Mouse (Mus musculus) brain, embryonic 18.5 days (tissue): Measurements from ENCODE around the gene Slc30a9.

ENCODE experiments used
- DNase-seq: peaks from one replicate; pipeline ENCODE4 v3.0.0-alpha.2; 2012; ENCODE audit warnings: low read depth, low spot score

Gene Slc30a9

GRCm38 (mm10) chr5:67306698-67307521, at the start of gene Slc30a9:
Slc30a9 (plus strand) TSS chr5:67306955.
- DNase-seq, result peak; percentile 60

- no peak for DNase-seq
Measured at GRCm38 (mm10) chr5:67258473-67258872, 48.3 kb upstream of the Slc30a9 start.

- no peak for DNase-seq
Measured at GRCm38 (mm10) chr5:67260159-67260530, 46.6 kb upstream of the Slc30a9 start.

- peak; percentile 87 for DNase-seq
Measured at GRCm38 (mm10) chr5:67260531-67261371, 46.0 kb upstream of the Slc30a9 start, which contains the start of gene Tmem33. Tmem33 (plus strand) TSS chr5:67260565.

GRCm38 (mm10) chr5:67262964-67263363, 43.8 kb upstream of the Slc30a9 start:
- no peak for DNase-seq

- no peak for DNase-seq
Measured at GRCm38 (mm10) chr5:67266106-67266505, 40.6 kb upstream of the Slc30a9 start.

- no peak for DNase-seq
Measured at GRCm38 (mm10) chr5:67269309-67269708, 37.4 kb upstream of the Slc30a9 start.

GRCm38 (mm10) chr5:67279407-67279806, 27.3 kb upstream of the Slc30a9 start:
- no peak for DNase-seq

GRCm38 (mm10) chr5:67279840-67280239, 26.9 kb upstream of the Slc30a9 start:
- no peak for DNase-seq

GRCm38 (mm10) chr5:67280400-67280799, 26.4 kb upstream of the Slc30a9 start:
- no peak for DNase-seq

GRCm38 (mm10) chr5:67295029-67295428, 11.7 kb upstream of the Slc30a9 start:
- no peak for DNase-seq

- no peak for DNase-seq
Measured at GRCm38 (mm10) chr5:67295682-67296081, 11.1 kb upstream of the Slc30a9 start.

GRCm38 (mm10) chr5:67296171-67296570, 10.6 kb upstream of the Slc30a9 start:
- DNase-seq, result no peak

- no peak for DNase-seq
Measured at GRCm38 (mm10) chr5:67297026-67297813, 9.5 kb upstream of the Slc30a9 start.

GRCm38 (mm10) chr5:67299847-67300412, 6.8 kb upstream of the Slc30a9 start:
- DNase-seq, result no peak

GRCm38 (mm10) chr5:67300926-67301597, 5.7 kb upstream of the Slc30a9 start:
- no peak for DNase-seq

GRCm38 (mm10) chr5:67301722-67302331, 4.9 kb upstream of the Slc30a9 start:
- no peak for DNase-seq

- DNase-seq, result no peak
Measured at GRCm38 (mm10) chr5:67303816-67304215, 2.9 kb upstream of the Slc30a9 start.

- no peak for DNase-seq
Measured at GRCm38 (mm10) chr5:67307659-67308222, 986 bp downstream of the Slc30a9 start.
